Mouse (Mus musculus) thymus, postnatal 10 days (tissue): ENCODE results near the gene Fdps.
"Not testable (repeated sequence)": the region's sequence is repeated elsewhere in the genome, so short reads cannot be mapped to it uniquely, and the experiment has no call there.

Experiments used
- DNase-seq, 2 experiments: peaks; one replicate each; pipeline ENCODE4 v3.0.0; 2021; ENCODE audit warnings: low spot score in 2 of 2

Fdps gene

GRCm38 (mm10) chr3:89102495-89103290, 934 bp upstream of the Fdps start:
- DNase-seq = no peak

- DNase-seq = peak in 1 of 2 experiments; percentile 25
Measured at GRCm38 (mm10) chr3:89101459-89101811, 324 bp downstream of the Fdps start.

- no peak for DNase-seq
Measured at GRCm38 (mm10) chr3:89100811-89101210, 948 bp downstream of the Fdps start, which contains the start of gene Gm43738. TSS of gene Gm43738 (minus strand) at chr3:89101099.

GRCm38 (mm10) chr3:89094021-89094420, 7.7 kb downstream of the Fdps start:
- no peak for DNase-seq

GRCm38 (mm10) chr3:89093175-89093574, 8.6 kb downstream of the Fdps start, which contains the start of gene Rusc1:
TSS of gene Rusc1 (minus strand) at chr3:89093311.
- peak; percentile 37 to 43 for DNase-seq

GRCm38 (mm10) chr3:89092509-89093090, 9.2 kb downstream of the Fdps start:
- no peak for DNase-seq

- no peak for DNase-seq
Measured at GRCm38 (mm10) chr3:89091811-89092508, 9.8 kb downstream of the Fdps start.

- DNase-seq = peak; percentile 67 to 86
Measured at GRCm38 (mm10) chr3:89090694-89091655, 10.8 kb downstream of the Fdps start.

- peak; percentile 78 for DNase-seq
Measured at GRCm38 (mm10) chr3:89089882-89090591, 11.7 kb downstream of the Fdps start.

GRCm38 (mm10) chr3:89088974-89089373, 12.8 kb downstream of the Fdps start:
- DNase-seq = no peak

GRCm38 (mm10) chr3:89087338-89088110, 14.2 kb downstream of the Fdps start:
- peak; percentile 72 to 92 for DNase-seq

GRCm38 (mm10) chr3:89084654-89085190, 17.0 kb downstream of the Fdps start:
- no peak for DNase-seq

GRCm38 (mm10) chr3:89084133-89084532, 17.6 kb downstream of the Fdps start:
- DNase-seq = no peak

- not testable (repeated sequence) for DNase-seq
Measured at GRCm38 (mm10) chr3:89082287-89082686, 19.5 kb downstream of the Fdps start.

GRCm38 (mm10) chr3:89077383-89077782, 24.4 kb downstream of the Fdps start:
- DNase-seq = no peak

GRCm38 (mm10) chr3:89067265-89067664, 34.5 kb downstream of the Fdps start:
- DNase-seq = no peak

- DNase-seq = no peak
Measured at GRCm38 (mm10) chr3:89061696-89062095, 40.1 kb downstream of the Fdps start.

- peak in 1 of 2 experiments; percentile 38 for DNase-seq
Measured at GRCm38 (mm10) chr3:89058783-89059182, 43.0 kb downstream of the Fdps start.

- no peak for DNase-seq
Measured at GRCm38 (mm10) chr3:89058361-89058760, 43.4 kb downstream of the Fdps start.
